Mouse (Mus musculus): ENCODE measurements around the gene Cpsf4l.

Gene Cpsf4l

DNA sequence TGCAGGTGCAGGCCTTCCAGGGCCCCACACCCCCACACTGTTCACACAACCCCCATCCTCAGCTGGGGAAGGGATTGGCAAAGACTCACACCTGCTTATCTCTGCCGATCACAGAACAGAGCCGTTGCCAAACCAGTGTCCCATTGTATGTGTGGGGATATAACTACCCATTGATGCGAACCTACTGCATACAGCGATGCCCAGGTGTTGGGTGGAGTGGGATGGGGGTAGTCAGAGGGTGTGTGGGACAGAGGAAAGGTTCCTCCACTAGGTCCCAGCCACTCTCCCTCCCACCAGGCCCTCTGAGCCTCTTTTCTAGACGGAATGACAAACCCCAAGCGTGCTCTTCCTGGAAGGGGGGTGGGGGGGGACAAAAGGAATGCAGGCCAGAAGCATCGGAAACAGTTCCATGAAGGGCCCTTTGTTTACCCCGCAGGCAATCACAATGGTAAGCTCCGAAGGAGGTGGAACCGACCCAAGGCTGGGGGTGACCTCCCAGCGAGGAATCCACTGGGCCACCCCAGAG is at the start of gene Cpsf4l:
TSS of gene Cpsf4l (minus strand) at position 287 of the 526 bp plus-strand sequence.
- no peak for DNase-seq (ENCODE audit: low spot score)

DNA sequence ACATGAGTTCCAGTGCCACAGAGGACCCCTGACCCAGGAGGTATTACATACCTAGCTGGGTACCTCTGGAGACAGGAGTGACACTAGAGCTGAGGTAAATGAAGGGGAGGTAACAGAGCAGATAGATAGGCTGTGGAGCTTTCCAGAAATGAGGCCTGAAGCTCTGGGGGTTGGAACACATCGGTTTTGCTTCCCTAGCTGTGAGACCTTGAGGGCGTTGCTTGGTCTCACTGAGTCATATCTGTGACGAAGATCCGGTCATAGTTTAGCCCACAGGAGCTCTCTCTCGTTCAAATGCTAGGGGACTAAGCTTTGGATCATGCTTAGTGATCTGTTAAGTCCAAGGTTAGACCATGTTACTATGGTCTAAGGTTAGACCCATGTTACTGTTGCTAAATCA is 49.0 kb upstream of the Cpsf4l start:
- DNase-seq (ENCODE audit: low spot score) = no peak

DNA sequence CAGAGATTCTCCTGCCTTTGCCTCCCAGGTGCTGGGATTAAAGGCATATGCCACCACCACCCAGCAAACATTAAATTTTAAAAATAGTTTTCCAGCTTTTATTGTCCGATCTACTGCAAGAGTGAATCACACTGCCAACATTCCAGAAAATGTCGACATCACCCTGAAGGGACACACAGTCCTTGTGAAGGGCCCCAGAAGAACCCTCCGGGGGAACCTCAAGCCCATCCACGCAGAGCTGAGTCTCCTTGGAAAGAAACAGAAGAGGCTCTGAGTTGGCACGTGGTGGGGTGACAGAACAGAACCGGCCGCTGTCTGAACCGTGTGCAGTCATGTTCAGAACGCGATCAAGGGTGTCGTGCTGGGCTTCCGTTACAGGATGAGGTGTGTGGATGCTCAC is 46.8 kb upstream of the Cpsf4l start:
- no peak for DNase-seq (ENCODE audit: low spot score)

DNA sequence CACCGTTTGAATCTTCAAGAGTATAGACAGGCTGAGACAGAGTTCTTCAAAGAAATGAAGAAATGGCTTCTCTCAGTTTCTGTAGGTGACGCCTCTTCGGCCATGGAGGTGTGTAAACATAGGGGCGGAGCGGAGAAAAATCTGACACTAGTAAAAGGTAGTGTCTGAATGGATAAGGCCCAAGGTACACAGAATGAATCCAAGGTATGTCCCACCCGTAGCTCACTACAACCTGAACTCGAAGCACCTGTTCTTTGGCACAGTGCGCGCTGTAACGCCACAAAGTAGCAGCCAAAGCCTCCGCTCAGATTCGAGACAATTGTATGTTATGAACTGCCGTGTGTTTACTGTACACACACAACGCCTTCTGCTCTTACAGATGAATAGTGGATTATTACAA is 46.1 kb upstream of the Cpsf4l start:
- no peak for DNase-seq (ENCODE audit: low spot score)

DNA sequence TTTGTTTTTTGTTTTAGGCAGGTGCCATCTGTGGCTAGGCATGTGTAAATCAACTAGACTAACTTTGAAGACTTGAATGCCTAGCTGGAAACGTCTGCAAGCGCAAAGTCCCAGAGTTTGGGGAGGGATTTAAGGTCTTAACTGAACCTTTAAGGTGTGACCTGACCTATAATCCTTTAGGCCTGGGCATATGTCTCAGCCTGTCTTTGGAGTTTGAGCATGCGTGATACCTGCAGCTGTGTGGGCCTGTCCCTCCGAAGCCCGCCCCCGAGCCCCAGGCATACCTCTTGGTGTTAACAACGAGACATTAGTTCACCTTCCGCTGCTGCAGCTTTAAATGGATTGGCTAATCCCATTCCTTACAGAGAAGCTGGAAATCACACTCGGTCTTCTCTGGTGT is 45.0 kb upstream of the Cpsf4l start:
- no peak for DNase-seq (ENCODE audit: low spot score)

DNA sequence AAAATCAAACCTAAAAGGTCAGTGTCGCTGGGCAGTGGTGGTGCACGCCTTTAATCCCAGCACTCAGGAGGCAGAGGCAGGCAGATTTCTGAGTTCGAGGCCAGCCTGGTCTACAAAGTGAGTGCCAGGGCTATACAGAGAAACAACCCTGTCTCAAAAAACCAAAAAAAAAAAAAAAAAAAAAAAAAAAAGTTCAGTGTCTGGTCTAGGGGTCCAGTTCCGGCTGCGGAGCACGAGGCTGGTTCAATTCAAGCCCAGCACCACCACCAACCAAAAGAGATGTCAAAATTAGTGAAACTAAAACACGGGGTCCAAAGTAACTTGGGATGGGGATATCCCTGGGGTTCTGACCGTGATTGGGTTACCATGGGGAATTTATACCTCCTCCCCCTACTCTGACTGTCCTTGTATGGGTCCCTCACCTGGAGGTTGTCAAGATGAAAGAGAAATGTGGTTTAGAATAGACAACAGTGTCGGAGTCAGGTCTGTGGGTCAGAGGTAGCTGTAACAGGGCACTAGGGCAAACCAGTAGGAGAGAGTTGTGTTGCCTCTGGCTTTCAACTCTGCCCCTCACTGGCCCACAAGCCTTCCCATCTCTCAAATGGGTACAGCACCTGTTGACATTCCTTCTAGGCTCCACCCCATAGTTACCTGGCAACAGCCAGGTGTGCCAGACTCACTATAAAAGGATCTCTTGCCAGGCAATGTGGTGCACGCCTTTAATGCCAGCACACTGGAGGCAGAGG is 43.0 kb upstream of the Cpsf4l start:
- DNase-seq (ENCODE audit: low spot score) = no peak

DNA sequence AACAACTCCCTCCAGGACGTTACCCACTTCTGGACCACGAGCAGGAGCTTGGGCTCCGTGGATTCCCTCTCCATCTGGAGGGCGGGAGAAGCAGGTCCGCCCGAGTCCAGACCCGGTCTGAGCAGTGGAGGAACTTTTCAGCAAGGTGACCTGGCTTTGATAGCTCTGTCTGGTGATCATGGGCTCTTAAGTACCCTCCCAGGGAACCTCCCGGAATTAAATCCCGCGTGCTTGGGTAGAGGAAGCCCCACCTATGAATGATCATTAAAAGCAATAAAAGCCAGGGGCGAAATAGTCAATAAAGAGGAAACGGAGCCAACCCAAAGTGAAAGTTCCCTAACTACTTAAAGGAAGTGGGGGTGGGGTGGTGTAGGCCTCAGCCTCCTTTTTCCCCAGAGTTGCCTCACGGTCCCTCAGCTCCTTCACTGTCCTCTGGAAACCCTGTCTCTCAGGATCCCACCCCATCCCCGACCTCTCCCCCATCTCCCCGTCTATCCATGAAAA is 42.4 kb upstream of the Cpsf4l start:
- no peak for DNase-seq (ENCODE audit: low spot score)

DNA sequence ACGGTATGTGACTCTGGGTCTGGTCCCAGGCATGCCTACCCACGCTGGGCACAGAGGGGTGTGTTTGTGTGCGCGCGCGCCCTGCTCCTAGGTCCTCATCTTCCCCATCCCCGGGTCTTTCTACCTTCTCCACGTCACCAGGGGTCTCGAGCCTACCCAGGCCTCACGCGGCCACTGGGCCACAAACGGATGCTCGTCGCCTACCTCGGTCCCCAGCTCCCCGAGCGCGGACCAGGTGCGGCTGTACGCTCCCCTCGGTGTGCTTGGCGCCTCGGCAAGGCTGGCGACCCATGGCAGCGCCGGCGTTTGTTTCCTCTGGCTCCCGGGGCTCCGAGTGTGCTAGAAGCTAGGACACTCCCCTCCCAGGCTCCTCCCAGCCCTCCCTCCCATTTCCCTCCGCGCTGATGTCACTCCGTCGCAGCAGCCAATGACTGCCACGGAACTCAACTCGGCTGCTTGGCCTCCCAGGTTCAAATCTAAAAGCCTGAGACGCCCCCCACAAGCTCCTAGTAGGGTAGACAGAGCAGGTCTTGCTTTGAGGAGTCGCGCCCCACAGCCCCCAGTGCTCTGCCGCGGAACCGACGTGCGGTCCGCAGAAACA is 41.8 kb upstream of the Cpsf4l start, which contains the start of gene Cdc42ep4:
TSS of gene Cdc42ep4 (minus strand) at position 398 of the 601 bp plus-strand sequence.
- DNase-seq (ENCODE audit: low spot score) = peak; percentile 77

DNA sequence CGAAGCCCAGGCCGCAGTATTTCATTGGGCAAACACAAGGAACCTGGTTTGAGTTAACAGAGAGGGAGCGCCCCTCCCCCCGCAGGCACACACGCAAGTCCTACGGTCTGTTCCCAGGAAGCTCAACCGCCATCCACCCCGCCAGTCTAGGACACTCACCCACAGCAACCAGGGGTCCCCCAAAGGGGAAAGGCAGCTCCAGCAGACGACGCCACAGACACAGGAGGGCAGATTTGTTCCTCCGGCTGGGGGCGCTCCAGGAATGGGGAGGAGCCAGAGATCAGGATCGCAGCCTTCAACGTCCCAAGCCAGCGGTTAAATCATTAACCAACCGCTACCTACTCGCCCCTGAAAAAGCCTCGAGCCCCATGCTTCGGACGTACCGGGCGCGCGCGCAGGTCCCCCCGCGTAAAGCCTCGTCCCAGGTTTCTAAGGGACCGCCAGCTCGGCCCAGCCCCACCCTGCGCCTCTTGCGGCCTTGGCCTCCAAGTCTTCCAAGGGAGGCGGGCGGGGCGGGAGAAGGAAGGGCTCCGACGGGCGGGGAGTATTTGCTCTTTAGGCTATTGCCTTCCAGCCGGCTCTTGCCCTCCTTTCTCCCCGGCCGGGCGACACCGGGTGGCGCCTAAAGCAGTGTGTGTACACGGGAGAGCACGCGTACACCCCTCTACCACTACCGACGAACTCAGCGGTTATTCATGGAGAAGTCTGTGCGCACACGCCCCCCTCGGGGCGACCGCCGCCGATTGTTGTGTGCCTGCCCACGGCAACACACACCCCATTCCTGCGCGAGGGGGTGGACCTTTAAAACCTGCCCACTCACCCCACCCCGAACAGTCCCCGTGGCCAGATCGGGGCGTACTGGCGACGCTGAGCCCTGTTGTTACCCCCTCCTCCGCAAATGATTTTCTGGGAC is 41.0 kb upstream of the Cpsf4l start:
- peak; percentile 66 for DNase-seq (ENCODE audit: low spot score)

DNA sequence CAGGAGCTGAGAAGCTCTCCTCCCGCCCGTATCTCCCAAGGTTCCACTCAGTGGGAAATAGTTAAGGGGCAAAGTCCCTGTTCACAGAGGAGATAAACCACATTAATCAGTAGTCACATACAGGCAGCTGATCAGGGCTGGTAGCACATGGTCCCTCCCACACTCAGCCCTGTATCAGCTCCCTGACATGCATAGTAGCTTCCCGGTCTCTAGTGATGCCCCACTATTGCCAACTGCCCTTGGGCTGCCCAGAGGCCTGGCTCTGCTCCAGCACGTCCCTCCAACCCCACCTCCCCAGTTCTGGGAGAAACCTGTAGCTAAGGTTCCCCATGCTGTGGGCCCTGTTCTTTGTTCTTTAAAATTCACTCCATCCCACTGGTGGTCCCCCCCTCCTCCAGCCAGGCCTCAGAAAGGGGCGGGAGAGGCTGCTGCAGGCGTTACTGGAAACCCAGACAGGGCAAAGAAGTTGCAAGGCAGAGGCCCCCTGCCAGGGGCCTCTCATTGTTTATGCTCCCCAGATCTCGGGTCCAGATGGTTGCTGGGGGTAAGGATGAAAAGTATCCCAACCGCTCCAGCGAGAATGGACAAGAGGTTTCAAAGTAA is 40.0 kb upstream of the Cpsf4l start:
- no peak for DNase-seq (ENCODE audit: low spot score)

DNA sequence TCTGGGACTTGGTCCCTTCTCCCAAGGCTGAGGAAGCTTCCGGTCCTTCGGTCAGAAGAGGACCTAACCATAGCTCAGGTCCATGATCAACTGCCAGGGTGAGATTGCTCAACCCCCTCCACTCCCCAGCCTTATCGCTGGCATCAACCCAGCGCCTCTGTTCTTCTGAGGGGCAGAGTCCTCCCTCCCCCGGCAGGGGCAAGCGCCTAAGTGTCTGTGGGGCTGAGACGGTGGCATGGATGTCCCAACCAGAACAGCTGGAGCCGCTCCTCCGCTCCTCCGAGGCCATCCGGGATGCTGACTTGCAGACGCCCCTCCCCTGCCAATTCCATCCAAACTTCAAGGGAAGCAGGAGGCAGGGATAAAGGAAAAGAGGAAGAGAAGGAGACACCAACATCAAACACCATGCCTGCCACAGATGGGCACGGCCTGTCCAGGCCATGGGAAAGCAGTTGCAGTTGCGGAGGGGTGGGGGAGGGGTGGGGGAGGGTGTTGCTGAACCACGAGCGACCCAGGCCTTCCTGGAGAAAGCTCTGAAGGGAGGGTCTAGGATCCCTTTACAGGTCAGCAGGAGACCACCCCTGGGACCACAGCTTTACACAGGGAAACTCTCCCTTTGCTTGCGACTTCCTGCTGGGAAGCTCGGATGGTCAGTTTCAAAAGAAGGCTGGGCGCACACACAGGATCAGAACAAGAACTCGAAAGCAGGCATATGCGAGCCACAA is 39.1 kb upstream of the Cpsf4l start:
- peak; percentile 31 for DNase-seq (ENCODE audit: low spot score)

DNA sequence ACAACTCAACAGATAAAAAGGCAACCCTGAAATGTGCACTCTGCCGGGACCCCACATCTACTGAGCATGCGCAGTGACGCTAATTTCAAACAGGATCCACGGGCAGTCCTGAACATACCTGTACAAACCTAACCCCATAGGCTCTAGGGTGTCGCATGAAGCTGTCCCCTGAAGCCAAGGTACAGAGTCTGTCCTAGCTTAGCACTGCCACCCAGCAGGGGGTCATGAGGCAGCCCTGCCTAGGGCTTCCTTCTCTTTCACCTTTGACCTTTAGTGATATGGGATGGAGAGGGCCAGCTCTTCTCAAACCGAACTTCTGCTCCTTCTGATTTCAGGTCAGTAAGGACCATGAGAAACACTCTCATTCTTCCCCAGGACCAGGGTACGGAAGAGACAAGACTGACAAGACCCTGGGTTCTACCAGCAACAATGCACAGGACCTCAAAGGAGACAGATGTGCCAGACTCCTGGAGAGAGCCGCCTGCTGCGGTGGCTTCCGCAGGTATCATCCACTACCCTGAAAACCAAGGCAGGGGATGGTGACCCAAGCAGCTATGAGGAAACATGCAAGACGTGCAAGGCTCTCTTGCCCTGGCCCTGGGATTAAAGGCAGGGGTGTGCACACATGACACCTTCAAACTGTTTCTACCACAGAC is 38.0 kb upstream of the Cpsf4l start:
- DNase-seq (ENCODE audit: low spot score) = no peak

DNA sequence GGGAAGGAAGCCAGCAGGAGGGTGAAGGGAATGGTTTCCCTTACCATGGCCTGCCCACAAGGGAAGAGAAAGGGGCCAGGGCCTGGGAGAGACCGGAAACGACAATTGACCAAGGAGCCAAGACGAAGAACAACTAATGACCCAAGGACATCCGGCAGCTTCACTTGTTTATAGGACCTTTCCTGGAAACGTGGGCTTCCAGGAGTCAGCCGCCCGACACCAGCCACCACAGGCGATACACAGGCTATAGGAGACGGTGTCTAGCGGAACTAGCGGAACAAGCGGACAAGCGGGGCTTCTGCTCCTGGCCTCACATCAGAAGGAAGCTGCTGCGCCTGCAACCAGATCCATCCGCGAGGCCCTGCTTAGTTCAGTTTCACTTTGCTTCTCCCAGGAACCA is 37.2 kb upstream of the Cpsf4l start:
- no peak for DNase-seq (ENCODE audit: low spot score)

DNA sequence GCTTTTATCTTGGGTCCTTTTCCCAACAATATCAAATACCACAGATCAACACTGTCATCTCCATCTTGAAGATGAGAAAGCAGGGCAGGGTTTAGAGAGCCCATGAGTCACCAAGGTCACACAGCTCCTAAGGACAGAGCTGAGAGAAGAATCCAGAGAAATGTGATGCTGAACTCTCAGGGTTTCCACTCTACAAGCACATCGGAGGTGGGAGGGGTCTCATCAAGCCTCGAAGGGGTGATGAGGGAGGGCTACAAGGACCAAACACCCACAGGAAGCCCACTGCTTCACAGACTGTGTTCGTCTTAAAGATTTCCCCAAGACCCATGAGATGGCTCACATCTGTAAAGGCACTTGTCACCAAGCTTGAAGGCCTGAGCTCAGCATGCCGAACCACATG is 36.1 kb upstream of the Cpsf4l start:
- no peak for DNase-seq (ENCODE audit: low spot score)

DNA sequence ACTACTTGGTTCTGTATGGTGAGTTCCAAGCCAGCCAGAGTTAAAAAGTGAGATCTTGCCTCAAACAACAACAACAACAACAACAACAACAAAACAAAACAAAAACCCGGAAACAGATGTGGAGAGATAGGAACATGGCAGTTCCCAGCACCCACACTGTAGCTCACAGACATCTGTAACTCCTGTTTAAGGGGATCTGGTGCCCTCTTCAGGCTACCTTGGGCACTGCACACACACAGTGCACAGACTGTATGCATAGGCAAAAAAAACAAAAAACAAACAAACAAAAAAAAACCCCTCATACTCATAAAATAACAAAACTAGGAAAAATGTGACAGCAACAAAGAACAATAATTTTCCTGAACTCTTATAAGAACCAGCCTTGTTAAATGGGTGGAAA is 33.2 kb upstream of the Cpsf4l start:
- DNase-seq (ENCODE audit: low spot score) = no peak

DNA sequence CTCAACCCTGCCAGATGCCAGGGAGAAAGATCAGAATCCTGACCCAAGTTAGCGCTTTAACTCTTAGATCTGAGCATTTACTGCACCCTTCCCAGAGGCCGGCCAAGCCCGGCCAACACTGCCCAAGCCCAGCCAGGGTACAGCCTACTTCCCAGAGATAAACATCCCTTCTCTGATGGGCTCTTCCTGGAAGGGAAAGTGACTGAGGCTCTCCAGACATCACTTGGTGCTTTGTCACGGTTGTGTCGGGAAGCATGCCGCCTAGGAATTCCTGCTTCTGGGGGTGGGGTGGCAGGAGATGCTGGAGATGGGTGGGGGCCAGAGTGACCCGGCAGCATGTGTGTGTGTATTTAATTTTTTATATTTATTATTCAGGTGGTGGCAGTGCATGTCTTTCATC is 30.3 kb upstream of the Cpsf4l start:
- DNase-seq (ENCODE audit: low spot score) = no peak

DNA sequence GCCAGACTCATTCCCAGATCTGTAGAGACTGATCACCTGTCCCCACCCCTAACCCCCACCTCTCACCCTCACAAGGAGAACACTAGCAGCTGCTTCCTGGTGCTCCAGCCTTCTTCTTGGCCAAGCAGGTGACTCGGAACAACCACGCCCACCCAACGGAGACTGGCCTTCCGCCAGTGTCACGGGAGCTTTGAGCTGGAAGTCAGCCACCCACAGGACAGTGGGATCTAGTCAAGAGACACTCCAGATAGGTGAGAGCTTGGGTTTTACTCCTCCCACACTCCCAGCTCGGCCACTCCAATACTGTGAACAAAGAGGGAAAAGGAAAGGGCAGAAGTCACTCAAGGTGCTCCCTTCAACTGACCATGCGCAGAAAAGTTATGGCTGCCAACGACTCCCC is 29.4 kb upstream of the Cpsf4l start:
- DNase-seq (ENCODE audit: low spot score) = no peak

DNA sequence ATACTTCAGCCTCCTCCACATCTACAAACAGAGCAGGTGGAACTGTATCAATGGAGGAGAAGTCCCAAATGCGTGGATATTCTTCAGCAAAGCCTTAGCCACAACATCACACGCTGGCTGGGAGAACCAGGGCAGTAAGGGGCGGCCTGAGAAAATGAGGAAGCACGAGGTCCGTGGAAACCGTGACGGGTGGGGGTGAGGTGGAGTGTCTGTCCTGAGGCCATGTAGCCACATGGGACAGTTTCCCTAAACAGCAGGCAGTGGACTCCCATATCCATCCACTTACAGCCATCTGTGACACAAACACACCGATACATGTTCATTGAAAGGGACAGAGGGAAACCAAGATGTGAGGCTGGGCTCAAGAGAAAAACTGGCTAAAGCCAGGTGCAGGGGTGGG is 28.1 kb upstream of the Cpsf4l start:
- DNase-seq (ENCODE audit: low spot score) = no peak

DNA sequence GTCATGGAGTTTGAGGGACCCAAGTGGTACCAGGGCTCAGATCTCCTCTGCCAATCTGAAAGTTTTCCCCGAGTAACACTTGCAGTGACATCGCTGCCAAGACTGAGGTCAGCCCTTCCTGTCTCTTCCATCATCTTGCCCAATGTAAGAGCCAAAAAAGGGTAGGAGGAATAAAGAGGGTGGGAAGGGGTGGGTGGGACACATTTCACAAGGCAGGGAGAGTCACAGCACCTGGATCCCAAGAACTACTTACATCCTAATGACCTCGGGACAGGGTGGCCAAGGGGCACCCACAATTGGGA is 27.7 kb upstream of the Cpsf4l start:
- no peak for DNase-seq (ENCODE audit: low spot score)

DNA sequence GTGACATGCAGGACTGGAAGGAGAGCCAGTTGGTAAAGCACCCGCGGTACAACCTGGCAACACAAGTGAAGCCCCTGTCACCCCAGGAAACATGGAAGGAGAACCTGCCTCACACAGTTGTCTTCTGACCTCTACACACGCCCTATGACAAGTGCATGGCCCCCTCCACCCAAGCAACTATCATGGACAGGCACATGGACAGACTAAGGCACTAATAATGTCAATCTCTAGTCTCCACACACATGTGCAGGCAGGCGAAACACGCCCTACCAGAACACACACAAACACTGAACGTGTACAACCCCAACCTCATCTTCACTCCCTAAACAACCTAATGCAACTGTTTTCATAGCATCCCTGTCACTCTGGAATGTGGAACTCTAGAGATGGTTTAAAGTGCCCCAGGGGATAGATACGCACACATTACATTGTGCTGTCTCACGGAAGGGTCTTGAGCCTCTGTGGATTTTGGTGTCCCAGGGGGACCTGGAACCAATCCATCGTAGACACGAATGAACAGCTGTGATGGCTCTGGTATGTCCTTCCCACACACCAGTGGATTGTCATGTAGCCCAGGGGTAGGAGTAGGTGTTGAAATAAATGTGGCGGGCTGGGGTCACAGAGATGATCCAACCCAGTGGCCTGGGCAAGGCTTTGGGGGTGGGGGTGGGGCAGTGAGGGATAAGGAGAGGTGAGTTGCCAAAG is 27.2 kb upstream of the Cpsf4l start:
- DNase-seq (ENCODE audit: low spot score) = no peak

Measured in ovary, postnatal 14 days (tissue).